Mouse (Mus musculus): ENCODE data around the gene Kctd2. TPM values are rescaled to one million over a fixed set of nuclear protein-coding genes. Genes with fewer than 3 reads are reported as not detected.

Kctd2 gene
- polyA plus RNA-seq, 1 experiment from 2014 or later = 12.0 TPM

DNA sequence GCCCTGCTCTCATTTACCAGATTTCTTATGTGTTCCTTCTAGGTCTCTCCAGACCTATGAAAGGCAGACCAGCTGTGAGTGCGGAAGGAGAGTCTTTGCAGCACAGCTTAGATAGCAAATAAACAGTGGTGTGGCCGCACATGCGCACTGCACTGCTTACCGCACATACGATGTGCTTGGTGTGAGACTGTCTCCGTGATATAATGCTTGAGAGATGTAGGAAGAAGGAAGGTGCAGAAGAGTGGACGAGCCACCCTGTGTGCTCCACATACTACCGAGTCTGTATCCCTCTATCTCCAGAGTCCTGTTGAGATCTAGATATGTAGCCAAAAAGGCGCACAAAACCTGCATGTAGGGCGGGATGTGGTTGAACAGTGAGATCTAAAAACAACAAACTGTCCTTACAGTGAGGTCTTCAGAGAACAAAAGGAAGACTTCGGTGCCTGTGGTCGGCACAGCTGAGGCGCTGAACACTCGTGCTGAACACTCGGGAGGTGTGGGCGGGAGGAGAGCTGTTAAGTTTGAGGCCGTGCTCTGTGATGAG is 13.0 kb upstream of the Kctd2 start:
- Histone ChIP-seq H3K27me3 (ENCODE audit: control insufficient read depth, insufficient read depth, low read length) (0 out of 2 replicates have a peak, but pooled peaks cover 3% of the 10 kb centered on the region), H3K36me3 (ENCODE audit: control insufficient read depth, insufficient read depth, low read length) (no peaks in the 10 kb centered on the region; the same call in 1 of the 2 replicates), H3K9ac (ENCODE audit: low read depth, low read length) (no peak overlapping the region), H3K4me2 (no peak overlapping the region), H3K9me3 (replicated peaks; ENCODE audit: control insufficient read depth, low read length) (no peaks in the 10 kb centered on the region), H3K27ac (ENCODE audit: low read depth, low read length) (no peak overlapping the region), H3K4me3 (ENCODE audit: low read depth, low read length) (no peak overlapping the region), H3K4me1 (ENCODE audit: control insufficient read depth, insufficient read depth, low read length) (peaks cover 15% of the 10 kb centered on the region; the same call in 1 of the 2 replicates)
- no peak for ATAC-seq (replicated peaks; ENCODE audit: insufficient number of reproducible peaks, low FRiP score, low TSS enrichment)
- WGBS (ENCODE audit: insufficient replicate concordance) = 86% methylated on average over 17 of the region's 17 CpGs

DNA sequence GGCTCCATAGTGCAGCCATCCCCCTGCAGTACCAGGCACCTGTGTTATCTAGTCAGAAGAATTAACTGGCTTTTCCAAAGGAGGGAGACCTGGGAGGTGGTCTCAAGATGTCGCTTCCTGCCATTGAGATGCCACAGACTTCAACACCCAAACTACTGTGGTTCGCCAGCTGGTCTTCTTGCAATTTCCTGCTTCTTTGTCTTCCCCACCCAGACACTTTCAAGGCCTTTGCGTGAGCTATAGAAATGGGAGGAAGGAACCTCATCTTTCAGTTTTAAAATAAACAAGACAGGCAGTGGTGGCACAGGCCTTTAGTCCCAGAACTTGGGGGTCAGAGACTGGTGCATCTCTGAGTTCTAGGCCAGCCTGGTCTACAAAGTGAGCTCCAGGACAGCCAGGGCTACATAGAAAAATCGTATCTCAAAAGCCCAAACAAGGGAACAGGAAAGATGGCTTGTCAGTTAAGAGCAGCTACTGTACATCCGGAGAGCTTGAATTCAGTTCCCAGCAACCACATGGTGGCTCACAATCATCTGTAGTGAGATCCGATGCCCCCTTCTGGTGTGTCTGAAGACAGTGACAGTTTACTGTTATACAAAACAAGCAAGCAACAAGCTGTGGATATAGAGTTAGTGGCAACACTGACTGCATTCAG is 11.5 kb upstream of the Kctd2 start:
- H3K4me1 ChIP-seq (ENCODE audit: control insufficient read depth, insufficient read depth, low read length) = peaks cover 16% of the 10 kb centered on the region; the same call in 1 of the 2 replicates
- H3K27ac ChIP-seq (ENCODE audit: low read depth, low read length) = no peak overlapping the region
- no peak overlapping the region for H3K4me3 ChIP-seq (ENCODE audit: low read depth, low read length)
- H3K27me3 ChIP-seq (ENCODE audit: control insufficient read depth, insufficient read depth, low read length) = no peaks in the 10 kb centered on the region
- no peak overlapping the region for H3K9ac ChIP-seq (ENCODE audit: low read depth, low read length)
- H3K4me2 ChIP-seq = no peak overlapping the region
- 72% methylated on average over 6 of the region's 6 CpGs for WGBS (ENCODE audit: insufficient replicate concordance)
- H3K36me3 ChIP-seq (ENCODE audit: control insufficient read depth, insufficient read depth, low read length) = no peaks in the 10 kb centered on the region; the same call in 1 of the 2 replicates
- ATAC-seq (replicated peaks; ENCODE audit: insufficient number of reproducible peaks, low FRiP score, low TSS enrichment) = no peak
- H3K9me3 ChIP-seq (replicated peaks; ENCODE audit: control insufficient read depth, low read length) = no peaks in the 10 kb centered on the region

DNA sequence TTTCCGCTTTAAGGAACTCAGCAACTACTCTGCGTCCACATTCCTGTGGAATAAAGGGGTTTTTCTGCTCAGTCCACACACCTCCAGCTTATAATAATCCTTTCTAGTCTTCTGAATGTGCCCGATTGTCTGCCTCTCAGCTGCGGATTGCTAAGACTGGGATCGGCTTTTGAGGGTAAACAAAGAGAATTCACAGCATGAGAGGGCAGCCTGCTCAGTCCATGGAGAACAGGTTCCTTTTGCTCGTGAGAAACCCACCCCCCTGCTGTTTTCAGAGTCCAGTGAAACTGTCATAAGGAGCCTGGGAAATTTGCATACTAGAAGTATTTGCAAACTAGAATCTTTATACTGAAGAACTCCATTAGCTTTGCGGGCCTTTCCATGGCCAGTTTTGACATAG is 10.4 kb upstream of the Kctd2 start:
- H3K4me1 ChIP-seq (ENCODE audit: control insufficient read depth, insufficient read depth, low read length) = peaks cover 15% of the 10 kb centered on the region
- no peaks in the 10 kb centered on the region for H3K9me3 ChIP-seq (replicated peaks; ENCODE audit: control insufficient read depth, low read length)
- no peak for ATAC-seq (replicated peaks; ENCODE audit: insufficient number of reproducible peaks, low FRiP score, low TSS enrichment)
- no peak overlapping the region for H3K4me3 ChIP-seq (ENCODE audit: low read depth, low read length)
- no peak overlapping the region for H3K4me2 ChIP-seq
- H3K9ac ChIP-seq (ENCODE audit: low read depth, low read length) = no peak overlapping the region
- no peaks in the 10 kb centered on the region; the same call in 1 of the 2 replicates for H3K36me3 ChIP-seq (ENCODE audit: control insufficient read depth, insufficient read depth, low read length)
- no peaks in the 10 kb centered on the region for H3K27me3 ChIP-seq (ENCODE audit: control insufficient read depth, insufficient read depth, low read length)
- WGBS (ENCODE audit: insufficient replicate concordance) = 88% methylated on average over 7 of the region's 7 CpGs
- no peak overlapping the region for H3K27ac ChIP-seq (ENCODE audit: low read depth, low read length)

DNA sequence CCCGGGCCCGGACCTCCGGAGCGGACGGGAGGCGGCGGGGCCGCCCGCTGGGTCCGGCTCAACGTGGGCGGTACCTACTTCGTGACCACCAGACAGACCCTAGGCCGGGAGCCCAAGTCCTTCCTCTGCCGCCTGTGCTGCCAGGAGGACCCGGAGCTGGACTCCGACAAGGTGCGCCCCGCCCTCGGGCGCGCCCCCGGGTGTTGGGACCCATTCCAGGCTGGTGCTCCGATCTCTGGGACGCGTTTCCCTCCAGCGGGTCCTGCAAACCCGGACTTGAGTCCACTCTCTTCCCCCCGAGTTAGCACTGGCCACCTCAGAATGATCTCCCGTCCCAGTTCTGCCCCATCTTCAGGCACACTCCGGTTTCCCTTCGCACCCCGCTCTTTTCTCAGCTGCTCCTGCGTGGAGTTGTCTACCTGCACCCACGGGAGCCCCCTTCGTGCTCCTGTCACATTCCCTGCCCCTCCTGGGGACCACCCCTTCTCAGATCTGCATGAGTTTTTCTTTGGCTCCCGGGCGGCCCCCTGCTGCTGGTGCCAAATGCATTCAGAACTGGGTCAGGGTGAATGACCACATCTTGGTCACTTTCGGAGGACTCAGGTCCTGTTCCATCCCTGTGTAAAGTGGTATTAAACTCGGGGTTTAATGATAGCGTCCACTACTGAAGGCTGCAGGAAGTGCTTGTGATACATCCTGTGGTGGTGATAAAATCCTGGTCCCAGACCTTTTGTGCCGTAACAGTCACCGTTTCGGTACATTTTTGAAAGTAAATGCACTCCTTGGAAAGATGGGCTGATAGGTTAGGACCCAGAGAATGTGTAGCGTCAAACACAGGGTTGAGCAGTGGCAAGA is 635 bp downstream of the Kctd2 start:
- no peaks in the 10 kb centered on the region for H3K27me3 ChIP-seq (ENCODE audit: control insufficient read depth, insufficient read depth, low read length)
- peaks cover 5% of the 10 kb centered on the region; the same call in 1 of the 2 replicates for H3K36me3 ChIP-seq (ENCODE audit: control insufficient read depth, insufficient read depth, low read length)
- no peaks in the 10 kb centered on the region for H3K9me3 ChIP-seq (replicated peaks; ENCODE audit: control insufficient read depth, low read length)
- H3K27ac ChIP-seq (ENCODE audit: low read depth, low read length) = peak overlapping the region; percentile 90
- peak overlapping the region; percentile 86 for H3K9ac ChIP-seq (ENCODE audit: low read depth, low read length)
- ATAC-seq (replicated peaks; ENCODE audit: insufficient number of reproducible peaks, low FRiP score, low TSS enrichment) = peak; percentile 74
- WGBS (ENCODE audit: insufficient replicate concordance) = 1% methylated on average over 43 of the region's 45 CpGs
- peak overlapping the region; percentile 97 for H3K4me2 ChIP-seq
- H3K4me3 ChIP-seq (ENCODE audit: low read depth, low read length) = peak overlapping the region; percentile 86
- peaks cover 33% of the 10 kb centered on the region for H3K4me1 ChIP-seq (ENCODE audit: control insufficient read depth, insufficient read depth, low read length)

DNA sequence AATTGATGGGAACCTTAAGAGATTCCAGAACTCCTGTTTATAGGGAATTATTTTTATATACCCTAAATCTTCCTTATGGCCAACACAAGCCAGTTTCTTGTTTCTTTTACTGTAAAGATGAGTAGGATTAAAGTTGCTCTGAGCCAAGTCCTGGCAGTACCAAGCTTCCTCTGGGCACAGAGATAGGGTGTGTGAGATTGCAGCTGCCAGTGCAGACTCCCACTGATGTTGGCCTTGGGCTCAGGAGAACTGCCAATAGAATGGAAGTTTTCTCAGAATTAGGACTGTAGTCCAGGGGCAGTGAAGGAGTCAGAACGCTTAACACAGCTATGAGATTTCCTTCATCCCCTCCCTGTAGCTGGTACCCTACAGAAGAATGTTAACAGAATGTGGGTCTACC is 1.4 kb downstream of the Kctd2 start:
- peak overlapping the region; percentile 97 for H3K4me2 ChIP-seq
- no peaks in the 10 kb centered on the region for H3K9me3 ChIP-seq (replicated peaks; ENCODE audit: control insufficient read depth, low read length)
- ATAC-seq (replicated peaks; ENCODE audit: insufficient number of reproducible peaks, low FRiP score, low TSS enrichment) = no peak
- H3K9ac ChIP-seq (ENCODE audit: low read depth, low read length) = no peak overlapping the region
- peaks cover 25% of the 10 kb centered on the region for H3K4me1 ChIP-seq (ENCODE audit: control insufficient read depth, insufficient read depth, low read length)
- H3K27ac ChIP-seq (ENCODE audit: low read depth, low read length) = no peak overlapping the region
- no peak overlapping the region for H3K4me3 ChIP-seq (ENCODE audit: low read depth, low read length)
- 67% methylated on average over 1 of the region's 1 CpGs for WGBS (ENCODE audit: insufficient replicate concordance)
- H3K27me3 ChIP-seq (ENCODE audit: control insufficient read depth, insufficient read depth, low read length) = no peaks in the 10 kb centered on the region
- H3K36me3 ChIP-seq (ENCODE audit: control insufficient read depth, insufficient read depth, low read length) = peaks cover 5% of the 10 kb centered on the region; the same call in 1 of the 2 replicates

GRCm38 (mm10) chr11:115421972-115422371 is 2.0 kb downstream of the Kctd2 start:
- Histone ChIP-seq H3K27me3 (ENCODE audit: control insufficient read depth, insufficient read depth, low read length) (no peaks in the 10 kb centered on the region), H3K36me3 (ENCODE audit: control insufficient read depth, insufficient read depth, low read length) (peaks cover 8% of the 10 kb centered on the region), H3K4me3 (ENCODE audit: low read depth, low read length) (no peak overlapping the region), H3K4me2 (no peak overlapping the region), H3K9ac (ENCODE audit: low read depth, low read length) (no peak overlapping the region), H3K9me3 (replicated peaks; ENCODE audit: control insufficient read depth, low read length) (no peaks in the 10 kb centered on the region), H3K27ac (ENCODE audit: low read depth, low read length) (no peak overlapping the region), H3K4me1 (ENCODE audit: control insufficient read depth, insufficient read depth, low read length) (peaks cover 23% of the 10 kb centered on the region)
- 88% methylated on average over 16 of the region's 16 CpGs for whole genome bisulfite sequencing (ENCODE audit: insufficient replicate concordance)
- ATAC-seq (replicated peaks; ENCODE audit: insufficient number of reproducible peaks, low FRiP score, low TSS enrichment) = no peak

DNA sequence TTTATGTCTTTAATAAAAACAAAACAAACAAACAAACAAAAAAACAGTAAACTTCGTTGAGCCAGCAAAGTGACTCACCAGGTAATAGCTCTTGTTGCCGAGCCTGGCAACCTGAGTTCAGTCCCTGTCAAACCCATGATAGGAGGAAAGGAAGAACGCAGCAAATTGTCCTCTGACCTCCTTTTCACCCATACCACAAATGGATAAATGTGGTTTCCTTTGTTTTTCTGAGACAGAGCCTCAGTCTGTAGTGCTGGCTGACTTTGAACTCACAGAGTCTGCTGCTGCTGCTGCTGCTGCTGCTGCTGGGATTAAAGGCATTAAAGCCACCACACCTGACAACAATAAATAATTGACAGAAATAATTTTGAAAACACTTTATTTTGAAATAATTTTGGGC is 3.2 kb downstream of the Kctd2 start:
- H3K4me3 ChIP-seq (ENCODE audit: low read depth, low read length) = no peak overlapping the region
- H3K27ac ChIP-seq (ENCODE audit: low read depth, low read length) = no peak overlapping the region
- H3K4me1 ChIP-seq (ENCODE audit: control insufficient read depth, insufficient read depth, low read length) = peaks cover 21% of the 10 kb centered on the region
- no peak overlapping the region for H3K4me2 ChIP-seq
- H3K9me3 ChIP-seq (replicated peaks; ENCODE audit: control insufficient read depth, low read length) = no peaks in the 10 kb centered on the region
- ATAC-seq (replicated peaks; ENCODE audit: insufficient number of reproducible peaks, low FRiP score, low TSS enrichment) = no peak
- 86% methylated on average over 3 of the region's 3 CpGs for WGBS (ENCODE audit: insufficient replicate concordance)
- no peaks in the 10 kb centered on the region for H3K27me3 ChIP-seq (ENCODE audit: control insufficient read depth, insufficient read depth, low read length)
- H3K9ac ChIP-seq (ENCODE audit: low read depth, low read length) = no peak overlapping the region
- H3K36me3 ChIP-seq (ENCODE audit: control insufficient read depth, insufficient read depth, low read length) = peaks cover 3% of the 10 kb centered on the region; the same call in 1 of the 2 replicates

DNA sequence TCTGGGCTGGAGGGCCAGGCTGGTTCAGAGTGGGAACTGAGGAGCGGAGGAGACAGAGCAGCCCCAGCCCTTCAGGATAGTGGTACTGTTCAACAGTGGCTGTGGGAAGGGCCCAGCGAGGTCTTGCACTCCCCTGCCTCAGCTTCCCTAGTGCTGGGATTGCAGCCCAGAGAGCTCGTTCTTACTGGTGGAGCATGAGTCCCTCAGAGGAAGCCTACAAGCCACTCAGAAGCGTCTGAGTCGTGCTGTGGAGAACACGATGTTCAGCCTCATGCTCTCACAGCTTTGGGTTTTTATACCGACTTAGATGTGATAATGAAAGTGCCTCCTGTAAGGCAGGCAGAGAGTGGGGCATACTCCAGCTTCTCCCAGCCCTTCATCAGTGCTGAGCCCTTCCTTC is 4.7 kb downstream of the Kctd2 start:
- Histone ChIP-seq H3K9ac (ENCODE audit: low read depth, low read length) (no peak overlapping the region), H3K4me2 (no peak overlapping the region), H3K27ac (ENCODE audit: low read depth, low read length) (no peak overlapping the region), H3K27me3 (ENCODE audit: control insufficient read depth, insufficient read depth, low read length) (no peaks in the 10 kb centered on the region), H3K9me3 (replicated peaks; ENCODE audit: control insufficient read depth, low read length) (no peaks in the 10 kb centered on the region), H3K36me3 (ENCODE audit: control insufficient read depth, insufficient read depth, low read length) (peaks cover 7% of the 10 kb centered on the region; the same call in 1 of the 2 replicates), H3K4me3 (ENCODE audit: low read depth, low read length) (no peak overlapping the region), H3K4me1 (ENCODE audit: control insufficient read depth, insufficient read depth, low read length) (peaks cover 17% of the 10 kb centered on the region)
- ATAC-seq (replicated peaks; ENCODE audit: insufficient number of reproducible peaks, low FRiP score, low TSS enrichment) = no peak
- 78% methylated on average over 7 of the region's 7 CpGs for WGBS (ENCODE audit: insufficient replicate concordance)

All from heart, embryonic 11.5 days (tissue).